Mouse (Mus musculus) spleen, postnatal 36 days (tissue): ENCODE measurements around the gene Vgll2.

Experiments
- DNase-seq, 2 experiments: peaks; one replicate each; pipeline ENCODE4 v3.0.0; 2022; ENCODE audit warnings: low spot score in 2 of 2, mixed read lengths in 1 of 2

Gene Vgll2

DNA sequence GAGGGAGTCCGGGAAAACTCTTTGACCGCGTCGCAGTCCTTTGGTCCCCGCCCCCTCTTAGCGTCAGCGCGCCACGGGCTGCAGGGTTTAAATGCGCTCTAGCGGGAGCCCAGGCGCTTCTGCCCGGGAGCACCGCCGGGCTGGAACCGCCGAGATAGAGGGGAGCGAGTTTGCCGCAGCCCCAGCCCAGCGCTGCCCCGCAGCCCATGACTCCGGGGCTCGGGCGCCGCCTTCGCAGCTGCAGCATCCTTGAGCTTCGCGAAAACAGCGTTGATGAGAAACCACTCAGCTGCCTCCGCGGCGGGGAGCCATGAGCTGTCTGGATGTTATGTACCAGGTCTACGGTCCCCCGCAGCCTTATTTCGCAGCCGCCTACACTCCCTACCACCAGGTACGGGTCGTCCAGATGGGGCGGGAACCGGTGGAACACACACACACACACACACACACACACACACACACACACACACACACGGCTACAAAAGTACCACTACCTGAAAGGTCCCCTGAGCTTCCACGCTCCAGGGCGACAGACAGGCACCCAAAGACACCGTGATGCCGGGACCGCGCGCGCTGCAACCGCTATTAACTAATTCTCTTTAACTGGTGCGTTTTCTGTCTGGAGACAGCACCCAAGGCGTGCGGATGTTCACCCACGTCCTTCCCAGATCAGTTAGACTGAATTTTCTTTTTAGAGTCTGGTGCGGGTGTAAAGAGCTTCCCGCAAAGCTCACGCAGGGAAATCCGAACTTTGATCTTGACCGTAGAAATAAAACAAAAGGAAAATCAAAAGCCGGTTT lies at the start of gene Vgll2:
TSS of gene Vgll2 (plus strand) at position 90 of the 800 bp plus-strand sequence.
- DNase-seq, result no peak

- DNase-seq, result no peak
These were observed 47.2 kb upstream of the Vgll2 start for GRCm38 (mm10) chr10:51975137-51975536.

DNA sequence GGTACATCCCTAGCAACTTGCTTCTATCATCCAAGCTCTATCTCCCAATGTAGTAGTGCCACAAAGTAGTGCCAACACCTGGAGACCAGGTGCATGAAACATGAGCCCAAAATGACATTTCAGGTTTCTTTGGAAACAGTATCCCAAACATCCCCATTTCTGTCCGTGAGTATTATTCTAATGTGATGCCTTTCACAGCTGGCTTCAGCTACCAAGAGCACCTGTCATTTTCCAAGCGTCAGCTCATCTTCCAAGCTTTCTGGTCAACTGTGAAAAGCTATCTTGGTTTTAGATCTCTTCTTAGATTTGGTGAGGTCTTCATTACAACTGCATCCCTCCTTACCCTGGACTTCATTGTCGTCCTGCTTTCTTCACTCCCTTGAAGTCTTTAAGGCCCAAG lies 46.7 kb upstream of the Vgll2 start:
- DNase-seq, result no peak

GRCm38 (mm10) chr10:51981651-51982050 lies 40.7 kb upstream of the Vgll2 start:
- DNase-seq, result no peak

DNA sequence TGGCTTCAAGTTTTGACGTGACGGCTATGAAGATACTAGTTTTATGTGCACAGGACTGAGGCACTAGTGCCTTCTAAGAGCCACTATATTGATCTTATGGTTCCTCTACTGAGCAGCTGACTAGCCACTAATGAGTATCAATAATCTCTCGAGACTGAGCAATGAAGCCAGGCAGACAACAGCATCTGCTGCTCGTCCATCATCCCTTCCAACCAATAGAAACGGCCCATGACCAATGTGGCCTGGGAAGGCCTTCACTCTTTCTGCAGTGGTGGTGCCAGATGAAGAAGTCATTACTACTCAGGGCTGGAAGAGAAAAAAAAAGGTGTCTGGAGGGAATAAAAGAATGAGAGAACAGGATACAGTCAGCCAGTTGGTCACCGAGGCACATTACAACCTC lies 39.9 kb upstream of the Vgll2 start:
- no peak for DNase-seq

GRCm38 (mm10) chr10:52018471-52018870 lies 3.8 kb upstream of the Vgll2 start:
- DNase-seq, result no peak

GRCm38 (mm10) chr10:52021231-52021630 lies 1.1 kb upstream of the Vgll2 start:
- DNase-seq, result no peak

- DNase-seq, result no peak
These were observed 437 bp upstream of the Vgll2 start for GRCm38 (mm10) chr10:52021736-52022394.

- DNase-seq, result no peak
These were observed 1.1 kb downstream of the Vgll2 start for GRCm38 (mm10) chr10:52023213-52024052.

DNA sequence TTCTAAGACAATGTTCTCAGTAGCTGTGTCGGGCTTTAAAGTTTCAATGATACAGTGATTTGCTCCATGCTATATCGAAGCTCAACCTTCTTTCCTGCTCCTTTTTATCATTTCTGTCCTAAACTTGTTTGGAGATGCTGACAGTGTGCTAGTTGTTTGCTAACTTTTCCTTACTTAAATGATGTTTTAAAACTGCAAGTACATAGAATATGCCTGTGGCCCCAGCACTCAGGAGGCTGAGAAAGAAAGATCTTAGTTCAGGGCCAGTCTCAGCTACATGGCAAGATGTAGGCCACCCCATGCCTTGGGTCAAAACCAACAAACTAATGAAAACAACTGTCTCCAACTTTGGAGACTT lies 1.7 kb downstream of the Vgll2 start:
- DNase-seq, result no peak

DNA sequence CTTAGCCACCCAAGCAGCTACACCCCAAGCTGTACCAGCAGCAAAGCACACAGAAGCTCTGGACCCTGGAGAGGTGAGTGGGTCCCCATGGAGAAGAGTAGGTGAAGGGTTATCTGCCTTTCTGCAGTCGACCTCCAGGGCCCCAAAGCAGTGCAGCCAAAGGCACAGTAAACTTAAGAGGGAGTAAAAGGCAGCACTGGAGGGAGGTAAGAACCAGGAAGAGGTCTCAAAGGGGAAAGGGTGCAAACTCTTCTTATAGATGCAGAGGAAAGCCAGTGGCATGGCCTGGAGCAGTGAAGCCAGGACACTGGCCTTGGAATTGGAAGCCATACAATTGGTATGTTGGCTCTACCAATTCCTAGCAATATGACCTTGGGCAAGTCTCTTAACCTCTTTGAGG lies 3.0 kb downstream of the Vgll2 start:
- DNase-seq, result no peak

DNA sequence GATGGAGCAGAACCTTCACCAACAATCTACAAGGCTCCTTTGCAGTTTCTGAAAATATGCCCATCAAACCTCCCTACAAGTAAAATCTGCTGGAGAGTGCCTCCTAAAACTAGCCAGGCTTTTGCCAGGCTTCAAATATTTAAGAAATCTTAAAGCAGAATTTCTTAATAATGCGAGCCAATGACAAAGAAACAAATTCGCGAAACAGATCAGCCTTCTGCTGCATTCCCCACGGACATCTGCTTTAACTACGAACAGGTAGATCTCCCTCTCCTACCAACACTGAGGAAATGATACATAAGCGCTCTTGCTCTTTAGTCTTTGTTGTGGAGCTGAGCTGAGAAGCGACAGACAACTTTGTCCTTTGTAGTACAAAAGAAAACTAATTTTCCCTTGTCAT lies 3.5 kb downstream of the Vgll2 start:
- DNase-seq, result no peak

GRCm38 (mm10) chr10:52027161-52028035 lies 5.1 kb downstream of the Vgll2 start:
- no peak for DNase-seq

- no peak for DNase-seq
These were observed 6.5 kb downstream of the Vgll2 start for GRCm38 (mm10) chr10:52028561-52029370.

DNA sequence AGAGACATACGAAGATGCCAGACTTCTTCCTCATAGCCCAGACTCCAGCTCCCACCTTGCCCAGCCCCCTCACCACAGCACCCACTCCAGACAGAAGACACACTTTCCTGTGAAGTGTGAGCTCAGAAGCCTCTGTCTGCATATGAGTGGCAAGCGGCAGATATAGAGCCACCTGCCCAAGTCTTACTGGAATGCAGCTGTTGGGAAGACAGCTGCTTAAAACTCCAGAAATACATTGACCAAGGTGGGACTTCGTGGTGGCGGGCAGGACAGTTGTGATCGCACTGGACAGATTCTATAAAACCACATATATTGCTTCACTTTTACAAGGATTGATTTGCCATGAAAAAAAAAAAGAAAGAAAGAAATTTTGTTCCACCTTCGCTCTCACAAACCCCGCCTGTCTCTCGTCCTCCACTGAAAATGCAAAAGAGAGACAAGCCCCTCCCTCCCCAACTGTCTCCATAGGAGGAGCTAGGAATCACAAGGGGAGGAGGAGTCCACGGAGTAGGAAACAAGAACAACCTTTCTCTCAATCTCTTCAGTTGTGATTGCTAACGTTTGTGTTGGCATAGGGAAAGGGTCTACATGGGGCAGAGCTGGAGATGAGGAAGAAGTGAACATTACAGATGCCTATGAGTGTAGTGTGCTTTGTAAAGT lies 7.2 kb downstream of the Vgll2 start:
- DNase-seq, result no peak

DNA sequence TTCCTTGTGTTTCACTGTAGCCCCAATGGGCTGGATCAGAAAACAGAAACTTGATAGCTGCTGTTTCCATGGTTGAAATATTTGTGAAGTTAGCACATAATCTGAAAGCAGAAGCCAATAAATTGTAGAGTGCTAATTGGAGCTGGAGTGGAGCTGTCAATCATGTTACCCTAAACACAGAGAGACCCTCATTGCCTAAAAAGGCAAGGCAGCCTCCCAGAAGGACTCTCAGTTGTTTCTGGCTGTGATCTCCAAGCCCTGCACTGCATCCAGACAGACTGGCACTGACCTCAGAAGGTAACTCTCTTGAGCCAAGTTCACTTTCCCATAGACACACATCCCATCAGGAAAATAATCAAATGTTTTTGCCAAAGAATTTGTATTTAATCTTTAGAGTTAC lies 11.4 kb downstream of the Vgll2 start:
- DNase-seq, result no peak

- no peak for DNase-seq
These were observed 17.1 kb downstream of the Vgll2 start for GRCm38 (mm10) chr10:52039392-52039791.

GRCm38 (mm10) chr10:52043086-52043485 lies 20.8 kb downstream of the Vgll2 start:
- no peak for DNase-seq

GRCm38 (mm10) chr10:52048287-52048686 lies 26.0 kb downstream of the Vgll2 start:
- DNase-seq, result no peak

GRCm38 (mm10) chr10:52072482-52072881 lies 50.2 kb downstream of the Vgll2 start:
- no peak for DNase-seq
